Mouse (Mus musculus) 3T3-L1 (cell line): Measurements from ENCODE around the gene Yif1b.
"Not testable (repeated sequence)": the region's sequence is repeated elsewhere in the genome, so short reads cannot be mapped to it uniquely, and the experiment has no call there.

Experiments used
- DNase-seq: peaks from one replicate; pipeline ENCODE4 v3.0.0-alpha.2; 2015; ENCODE audit warnings: low read depth, low spot score

Yif1b gene

DNA sequence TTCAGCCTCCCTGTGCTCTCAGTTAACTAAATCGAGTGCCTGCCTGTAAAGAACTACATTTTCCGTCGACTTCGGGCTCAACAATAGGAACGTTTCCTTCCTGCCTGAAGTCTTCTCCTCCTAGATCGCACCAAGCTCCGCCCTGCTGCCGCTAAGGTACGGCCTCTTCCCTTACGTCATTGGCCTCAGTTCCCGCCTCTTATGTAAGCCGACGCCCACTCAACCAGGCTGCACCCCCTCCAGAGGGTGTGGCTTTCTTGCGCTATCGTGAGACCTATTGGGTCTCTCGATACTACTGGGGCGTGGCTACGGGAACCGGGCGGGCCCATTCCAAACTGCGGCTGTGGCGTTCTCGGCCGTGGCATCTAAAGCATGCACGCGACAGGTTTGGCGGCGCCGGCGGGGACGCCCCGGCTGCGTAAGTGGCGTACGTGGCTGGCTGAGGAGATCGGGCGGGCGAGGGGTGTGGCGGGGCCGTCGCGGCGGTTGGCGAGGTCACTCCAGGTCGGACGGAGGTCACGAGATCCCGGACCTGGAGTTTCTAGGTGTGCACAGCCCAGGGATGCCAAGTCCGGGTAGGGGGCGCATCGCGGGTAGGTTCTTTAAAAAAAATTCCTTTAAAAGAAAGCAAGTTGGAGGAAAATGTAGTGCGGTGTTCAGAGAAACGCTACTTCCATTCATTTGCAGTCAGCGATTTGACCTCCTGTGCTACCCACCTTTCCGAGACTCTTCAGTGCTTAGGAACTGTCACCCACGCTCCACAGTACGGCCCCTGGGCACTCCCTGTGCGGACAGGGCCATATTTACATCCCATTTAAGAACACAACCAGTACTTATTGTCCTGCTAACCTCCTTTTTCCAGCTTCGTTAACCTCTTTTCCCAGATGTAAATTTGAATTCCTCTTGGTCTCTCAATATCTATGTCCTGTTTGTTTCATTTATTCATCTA is at the start of gene Yif1b:
Gene Yif1b, plus strand, starts transcription at position 311 of the 949 bp plus-strand sequence.
- DNase-seq = peak; percentile 98

DNA sequence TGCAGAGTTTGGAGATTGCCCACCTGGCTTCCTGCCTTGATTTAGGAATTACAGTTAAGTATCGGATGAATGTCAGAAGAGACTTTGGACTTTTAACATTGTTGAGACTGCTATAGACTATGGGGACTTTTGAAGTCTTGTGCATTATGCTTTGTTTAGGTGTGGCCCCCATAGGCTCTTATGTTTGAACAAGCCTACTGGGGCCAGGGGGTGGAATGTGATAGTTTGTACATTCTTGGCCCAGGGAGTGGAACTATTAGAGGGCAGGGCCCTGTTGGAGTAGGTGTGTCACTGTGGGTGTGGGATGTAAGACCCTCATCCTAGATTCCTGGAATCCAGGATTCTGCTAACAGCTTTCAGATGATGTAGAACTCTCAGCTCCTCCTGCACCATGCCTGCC is 43.9 kb upstream of the Yif1b start:
- not testable (repeated sequence) for DNase-seq

DNA sequence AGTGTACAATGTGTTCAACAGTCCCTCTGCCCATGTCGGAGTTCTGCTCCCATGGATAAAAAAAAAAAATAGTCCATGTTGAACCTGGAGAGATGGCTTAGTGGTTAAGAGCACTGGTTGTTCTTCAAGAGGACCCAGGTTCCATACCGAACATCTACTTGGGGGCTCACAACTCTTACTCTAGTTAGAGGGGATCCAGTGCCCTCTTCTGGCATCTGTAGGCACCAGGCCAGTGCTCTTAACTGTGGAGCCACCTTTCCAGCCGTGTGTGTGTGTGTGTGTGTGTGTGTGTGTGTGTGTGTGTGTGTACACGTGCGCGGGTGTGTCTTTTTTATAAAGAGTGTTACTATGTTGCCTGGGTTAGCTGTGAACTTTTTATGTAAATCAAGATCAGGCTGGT is 35.6 kb upstream of the Yif1b start:
- DNase-seq = no peak

DNA sequence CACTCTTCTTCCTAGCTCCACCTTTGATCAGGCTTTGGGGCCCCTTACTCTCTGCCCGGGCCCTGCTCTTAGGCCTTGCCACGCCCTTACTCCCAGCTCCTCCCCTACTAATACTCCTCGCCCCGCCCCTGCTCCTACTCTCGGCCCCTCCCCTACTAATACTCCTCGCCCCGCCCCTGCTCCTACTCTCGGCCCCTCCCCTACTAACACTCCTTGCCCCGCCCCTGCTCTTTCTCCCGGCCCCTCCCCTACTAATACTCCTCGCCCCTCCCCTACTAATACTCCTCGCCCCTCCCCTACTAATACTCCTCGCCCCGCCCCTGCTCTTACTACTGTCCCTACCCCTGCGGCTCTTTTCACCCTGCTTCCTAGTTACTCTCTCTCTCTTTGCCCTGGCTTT is 27.1 kb upstream of the Yif1b start:
- DNase-seq = peak; percentile 44

GRCm38 (mm10) chr7:29211415-29212198 is 26.5 kb upstream of the Yif1b start:
- DNase-seq = peak; percentile 89

- DNase-seq = no peak
Observed at GRCm38 (mm10) chr7:29212199-29212765, 25.8 kb upstream of the Yif1b start.

DNA sequence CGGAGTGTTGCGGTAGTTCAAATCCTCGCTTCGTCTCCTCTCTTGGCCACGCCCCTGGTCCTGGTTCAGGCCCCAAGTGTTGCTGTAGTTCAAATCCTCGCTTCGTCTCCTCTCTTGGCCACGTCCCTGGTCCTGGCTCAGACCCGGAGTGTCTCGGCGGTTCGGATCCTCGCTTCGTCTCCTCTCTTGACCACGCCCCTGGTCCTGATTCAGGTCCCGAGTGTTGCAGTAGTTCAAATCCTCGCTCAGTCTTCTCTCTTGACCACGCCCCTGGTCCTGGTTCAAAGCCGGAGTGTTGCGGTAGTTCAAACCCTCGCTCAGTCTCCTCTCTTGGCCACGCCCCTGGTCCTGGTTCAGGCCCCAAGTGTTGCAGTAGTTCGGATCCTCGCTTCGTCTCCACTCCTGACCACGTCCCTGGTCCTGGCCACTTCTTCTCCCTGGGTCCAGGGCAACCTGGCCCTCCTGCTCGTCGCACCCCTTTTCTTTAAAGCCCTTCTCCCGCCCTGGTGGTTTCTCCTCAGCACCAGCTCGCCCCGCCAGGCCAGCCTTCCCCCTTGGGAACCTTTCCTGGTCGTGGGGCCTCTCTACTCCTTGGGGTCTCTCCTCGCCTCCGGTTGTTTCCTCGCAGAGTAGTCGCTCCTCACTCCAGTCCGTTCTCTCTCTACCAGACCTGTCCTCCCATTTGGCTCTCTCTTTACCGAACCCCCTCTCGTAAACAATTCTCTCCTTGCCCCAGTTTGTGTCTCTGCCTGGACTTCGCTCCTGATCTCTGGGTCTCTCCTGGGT is 25.2 kb upstream of the Yif1b start:
- DNase-seq = not testable (repeated sequence)

DNA sequence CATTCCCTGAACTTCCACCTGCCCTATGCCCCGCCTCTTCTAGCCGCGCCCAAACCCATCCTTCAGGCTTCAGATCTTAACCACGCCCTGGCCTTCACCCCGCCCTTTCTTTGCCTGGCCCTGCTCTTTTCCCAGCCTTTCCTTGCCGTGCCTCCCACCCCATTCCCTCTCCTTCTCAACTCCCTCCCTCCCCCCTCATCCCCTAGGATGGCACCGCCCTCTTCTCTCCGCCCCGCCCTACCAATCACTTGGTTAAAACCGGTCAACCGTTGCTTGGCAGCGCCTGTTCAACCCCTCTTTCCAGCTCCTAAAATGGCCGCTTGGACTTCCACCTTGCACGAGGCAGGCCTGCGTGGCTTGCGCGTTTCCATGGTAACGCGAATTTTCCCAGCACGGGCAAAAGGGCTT is 24.4 kb upstream of the Yif1b start, which contains the start of gene Catsperg1:
Gene Catsperg1, minus strand, starts transcription at position 361 of the 408 bp plus-strand sequence.
- DNase-seq = no peak

- no peak for DNase-seq
Observed at GRCm38 (mm10) chr7:29214236-29214635, 23.9 kb upstream of the Yif1b start.

DNA sequence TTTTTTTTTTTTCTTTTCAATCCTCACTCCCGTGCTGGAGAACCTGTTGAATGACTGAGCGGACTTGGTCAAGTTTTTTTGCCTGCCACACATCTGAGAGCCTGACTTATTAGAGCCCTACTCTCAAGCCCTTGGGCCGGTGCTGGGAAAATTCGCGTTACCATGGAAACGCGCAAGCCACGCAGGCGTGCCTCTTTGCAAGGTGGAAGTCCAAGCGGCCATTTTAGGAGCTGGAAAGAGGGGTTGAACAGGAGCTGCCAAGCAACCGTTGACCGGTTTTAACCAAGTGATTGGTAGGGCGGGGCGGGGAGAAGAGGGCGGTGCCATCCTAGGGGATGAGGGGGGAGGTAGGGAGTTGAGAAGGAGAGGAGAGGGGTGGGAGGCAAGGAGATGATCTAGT is 23.3 kb upstream of the Yif1b start:
- no peak for DNase-seq

- DNase-seq = no peak
Observed at GRCm38 (mm10) chr7:29224756-29225394, 13.3 kb upstream of the Yif1b start.

DNA sequence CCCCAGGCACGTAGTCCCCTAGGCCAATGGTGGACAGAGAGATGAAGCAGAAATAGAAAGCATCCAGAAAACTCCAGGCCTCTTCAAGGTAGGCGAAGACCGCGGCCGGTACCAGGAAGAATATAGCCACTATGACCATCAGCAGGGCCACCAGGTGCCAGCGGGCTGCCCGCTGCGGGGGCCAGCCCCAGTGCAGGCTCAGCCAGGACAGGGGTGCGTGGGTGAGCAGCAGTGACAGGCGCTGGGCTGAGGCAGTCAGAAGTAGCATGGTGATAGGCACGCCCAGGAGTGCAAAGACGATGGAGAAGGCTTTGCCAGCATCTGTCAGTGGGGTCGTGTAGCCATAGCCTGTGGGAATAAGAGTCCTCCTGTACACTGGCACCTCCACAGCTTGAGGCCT is 12.6 kb upstream of the Yif1b start:
- DNase-seq = no peak

GRCm38 (mm10) chr7:29228202-29228601 is 9.9 kb upstream of the Yif1b start:
- DNase-seq = no peak

- DNase-seq = no peak
Observed at GRCm38 (mm10) chr7:29230560-29230959, 7.6 kb upstream of the Yif1b start.

- no peak for DNase-seq
Observed at GRCm38 (mm10) chr7:29231517-29231916, 6.6 kb upstream of the Yif1b start.

DNA sequence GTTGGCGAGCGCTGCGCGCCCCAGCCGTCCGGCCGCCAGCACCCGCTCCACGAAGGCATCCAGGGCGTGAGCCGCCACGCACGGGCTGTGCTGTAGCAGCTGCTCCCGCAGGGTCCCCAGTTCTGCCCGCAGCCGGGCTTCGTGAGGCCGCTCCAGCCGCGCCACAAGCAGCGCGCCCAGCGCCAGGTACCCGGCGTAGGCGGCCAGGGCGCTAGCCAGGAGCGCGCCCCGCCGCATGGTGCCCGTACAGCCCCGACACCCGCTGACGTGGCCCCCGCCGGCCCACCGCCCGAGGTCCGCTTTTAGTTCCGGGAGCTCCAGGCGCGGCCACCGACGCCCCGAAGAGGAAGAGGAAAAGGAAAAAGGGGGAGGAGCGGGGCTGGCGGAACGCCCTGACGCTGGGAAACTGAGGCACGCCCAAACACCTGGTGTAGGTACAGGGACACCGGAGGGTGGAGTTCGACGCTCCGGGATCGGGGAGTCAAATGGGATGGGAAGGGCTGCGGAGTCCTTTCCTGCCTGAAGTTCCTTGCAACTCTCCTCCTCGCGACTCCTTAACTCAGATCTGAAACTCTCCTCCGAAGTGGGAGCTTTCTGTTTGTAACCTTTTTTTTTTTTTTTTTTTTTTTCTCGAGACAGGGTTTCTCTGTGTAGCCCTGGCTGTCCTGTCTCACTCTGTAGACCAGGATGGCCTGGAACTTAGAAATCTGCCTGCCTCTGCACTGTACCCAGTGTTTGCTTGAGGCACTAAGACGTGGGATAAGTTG is 5.7 kb upstream of the Yif1b start, which contains the start of gene Kcnk6:
Gene Kcnk6, minus strand, starts transcription at position 269 of the 767 bp plus-strand sequence.
- DNase-seq = no peak

DNA sequence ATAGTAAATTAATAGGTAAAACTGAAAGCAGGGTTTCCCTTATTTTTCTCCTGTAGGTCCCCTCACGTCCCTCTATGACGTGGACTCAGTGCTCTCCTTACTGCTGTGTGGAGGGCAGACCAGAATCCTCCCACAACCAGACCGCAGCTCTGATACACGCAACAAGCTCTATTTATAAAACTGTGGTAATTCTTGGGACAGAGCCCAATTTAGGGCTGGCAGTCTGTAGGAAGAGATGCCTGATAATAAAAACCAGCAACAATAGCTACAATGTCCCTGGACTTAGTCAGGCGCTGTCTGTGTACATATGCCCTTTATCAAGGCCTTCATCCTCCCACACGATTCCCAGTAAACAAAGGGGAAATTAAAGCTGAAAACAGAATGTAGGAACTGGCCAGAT is 4.4 kb upstream of the Yif1b start:
- DNase-seq = peak; percentile 77

DNA sequence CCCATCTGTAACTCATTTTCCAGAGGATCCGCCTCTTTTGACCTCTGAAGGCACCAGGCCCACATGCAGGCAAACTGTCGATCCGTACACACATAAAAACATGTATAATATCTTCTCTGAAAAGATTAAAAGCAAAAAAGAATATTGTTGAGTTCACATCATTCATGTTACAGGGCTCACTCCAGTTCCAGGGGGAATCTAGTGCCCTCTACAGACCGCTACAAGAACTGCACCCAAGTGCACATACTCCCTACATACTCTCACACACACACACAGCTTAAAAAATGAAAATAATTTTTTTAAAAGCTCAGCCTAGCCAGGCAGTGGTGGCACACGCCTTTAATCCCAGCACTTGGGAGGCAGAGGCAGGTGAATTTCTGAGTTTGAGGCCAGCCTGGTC is 3.5 kb upstream of the Yif1b start:
- DNase-seq = no peak

DNA sequence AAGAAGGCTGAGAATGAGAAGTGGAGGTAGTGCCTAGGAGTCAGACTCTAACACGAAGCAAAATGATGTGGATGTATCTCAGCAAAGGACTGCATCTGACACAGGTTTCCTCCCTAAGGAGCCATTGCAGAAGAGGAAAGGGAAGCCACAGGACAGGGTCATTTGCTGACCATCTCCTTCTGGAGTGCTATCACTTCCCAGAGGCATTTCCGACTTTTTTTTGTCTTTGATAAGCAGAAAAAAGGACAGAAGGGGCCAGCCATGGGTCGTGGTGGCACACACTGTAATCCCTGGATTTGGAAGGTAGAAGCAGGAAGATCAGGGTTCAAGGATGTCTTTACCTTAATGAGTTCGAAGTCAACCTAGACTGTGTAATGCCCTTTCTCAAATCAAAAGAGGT is 1.5 kb upstream of the Yif1b start:
- DNase-seq = no peak

DNA sequence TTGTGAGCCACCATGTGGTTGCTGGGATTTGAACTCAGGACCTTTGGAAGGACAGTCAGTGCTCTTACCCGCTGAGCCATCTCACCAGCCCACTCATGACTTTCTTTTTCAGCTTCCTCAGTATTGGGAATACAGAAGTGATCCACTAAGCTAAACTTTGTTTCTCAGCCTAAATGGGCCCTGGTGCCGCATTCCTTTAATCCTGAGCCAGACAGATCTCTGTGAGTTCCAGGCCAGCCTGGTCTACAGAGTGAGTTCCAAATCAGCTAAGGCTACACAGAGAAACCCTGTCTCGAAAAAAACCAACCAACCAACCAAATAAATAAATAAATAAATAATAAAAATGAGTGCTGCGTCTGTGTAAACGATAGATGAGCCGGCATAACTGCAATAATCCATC is 533 bp upstream of the Yif1b start:
- DNase-seq = not testable (repeated sequence)
